Mouse (Mus musculus): ENCODE measurements around the gene Gm28043. TPM values are rescaled to one million over a fixed set of nuclear protein-coding genes. Genes with fewer than 3 reads are reported as not detected.

Gm28043 gene
- polyA plus RNA-seq (2014; fragmentation: Nextera tagmentation; extraction: Ambion mirVana), result 1.9 and 2.4 TPM in 2 replicates

GRCm38 (mm10) chr17:29614115-29615023 lies at the start of gene Gm28043, which contains the start of gene Rnf8:
Gm28043 (plus strand) TSS chr17:29614876.
Rnf8 (plus strand) TSS chr17:29614790.
- H3K4me1 ChIP-seq (ENCODE audit: control insufficient read depth, insufficient read depth, low read length), result peaks cover 18% of the 10 kb centered on the region
- H3K4me2 ChIP-seq (ENCODE audit: low read length), result peak within 1 kb of the TSS; percentile 76
- H3K27ac ChIP-seq (ENCODE audit: low read depth, low read length), result peak within 1 kb of the TSS; percentile 96
- peak within 1 kb of the TSS; percentile 97 for H3K4me3 ChIP-seq (ENCODE audit: low read depth, low read length)
- H3K36me3 ChIP-seq (ENCODE audit: control insufficient read depth, insufficient read depth, low read length), result peaks cover 13% of the 10 kb centered on the region
- WGBS, result 1% methylated on average over 52 of the region's 52 CpGs
- H3K9ac ChIP-seq (ENCODE audit: low read length), result peak within 1 kb of the TSS; percentile 99
- H3K9me3 ChIP-seq (replicated peaks; ENCODE audit: control insufficient read depth, low read length), result no peaks in the 10 kb centered on the region
- no peaks in the 10 kb centered on the region for H3K27me3 ChIP-seq (replicated peaks; ENCODE audit: control insufficient read depth, insufficient read depth, low read length)
- peak; percentile 97 for DNase-seq (ENCODE audit: low spot score)
- peak; percentile 96 for ATAC-seq

GRCm38 (mm10) chr17:29565521-29565920 lies 49.2 kb upstream of the Gm28043 start:
- 98% methylated on average over 5 of the region's 5 CpGs for WGBS

GRCm38 (mm10) chr17:29568435-29568834 lies 46.2 kb upstream of the Gm28043 start:
- no peak for ATAC-seq

More at GRCm38 (mm10) chr17:29565521-29565920, 49.2 kb upstream of the Gm28043 start:
- no peaks in the 10 kb centered on the region for H3K9me3 ChIP-seq (replicated peaks; ENCODE audit: control insufficient read depth, low read length)
- no peaks in the 10 kb centered on the region for H3K4me1 ChIP-seq (ENCODE audit: control insufficient read depth, insufficient read depth, low read length)
- no peak overlapping the region for H3K27ac ChIP-seq (ENCODE audit: low read depth, low read length)
- H3K9ac ChIP-seq (ENCODE audit: low read length), result no peak overlapping the region
- no peaks in the 10 kb centered on the region for H3K27me3 ChIP-seq (replicated peaks; ENCODE audit: control insufficient read depth, insufficient read depth, low read length)
- H3K4me3 ChIP-seq (ENCODE audit: low read depth, low read length), result no peak overlapping the region
- H3K36me3 ChIP-seq (ENCODE audit: control insufficient read depth, insufficient read depth, low read length), result peaks cover 31% of the 10 kb centered on the region
- no peak overlapping the region for H3K4me2 ChIP-seq (ENCODE audit: low read length)
- ATAC-seq (no peak), DNase-seq (ENCODE audit: low spot score) (no peak)

GRCm38 (mm10) chr17:29569831-29570230 lies 44.8 kb upstream of the Gm28043 start:
- no peaks in the 10 kb centered on the region for H3K9me3 ChIP-seq (replicated peaks; ENCODE audit: control insufficient read depth, low read length)
- ATAC-seq, result no peak
- H3K9ac ChIP-seq (ENCODE audit: low read length), result no peak overlapping the region
- no peak overlapping the region for H3K4me3 ChIP-seq (ENCODE audit: low read depth, low read length)
- no peaks in the 10 kb centered on the region for H3K4me1 ChIP-seq (ENCODE audit: control insufficient read depth, insufficient read depth, low read length)
- H3K4me2 ChIP-seq (ENCODE audit: low read length), result no peak overlapping the region
- H3K27ac ChIP-seq (ENCODE audit: low read depth, low read length), result no peak overlapping the region
- WGBS, result 85% methylated on average over 6 of the region's 6 CpGs
- H3K36me3 ChIP-seq (ENCODE audit: control insufficient read depth, insufficient read depth, low read length), result peaks cover 63% of the 10 kb centered on the region
- no peak for DNase-seq (ENCODE audit: low spot score)
- H3K27me3 ChIP-seq (replicated peaks; ENCODE audit: control insufficient read depth, insufficient read depth, low read length), result no peaks in the 10 kb centered on the region

More at GRCm38 (mm10) chr17:29568435-29568834, 46.2 kb upstream of the Gm28043 start:
- 96% methylated on average over 15 of the region's 15 CpGs for WGBS
- DNase-seq (ENCODE audit: low spot score), result no peak
- Histone ChIP-seq H3K9ac (ENCODE audit: low read length) (no peak overlapping the region), H3K4me3 (ENCODE audit: low read depth, low read length) (no peak overlapping the region), H3K4me1 (ENCODE audit: control insufficient read depth, insufficient read depth, low read length) (no peaks in the 10 kb centered on the region), H3K27me3 (replicated peaks; ENCODE audit: control insufficient read depth, insufficient read depth, low read length) (no peaks in the 10 kb centered on the region), H3K4me2 (ENCODE audit: low read length) (no peak overlapping the region), H3K36me3 (ENCODE audit: control insufficient read depth, insufficient read depth, low read length) (peaks cover 60% of the 10 kb centered on the region), H3K9me3 (replicated peaks; ENCODE audit: control insufficient read depth, low read length) (no peaks in the 10 kb centered on the region), H3K27ac (ENCODE audit: low read depth, low read length) (no peak overlapping the region)

- H3K9me3 ChIP-seq (replicated peaks; ENCODE audit: control insufficient read depth, low read length), result no peaks in the 10 kb centered on the region
- ATAC-seq, result no peak
- H3K4me1 ChIP-seq (ENCODE audit: control insufficient read depth, insufficient read depth, low read length), result no peaks in the 10 kb centered on the region; the same call in 1 of the 2 replicates
- no peak overlapping the region for H3K4me2 ChIP-seq (ENCODE audit: low read length)
- H3K27ac ChIP-seq (ENCODE audit: low read depth, low read length), result no peak overlapping the region
- H3K4me3 ChIP-seq (ENCODE audit: low read depth, low read length), result no peak overlapping the region
- 78% methylated on average over 4 of the region's 4 CpGs for WGBS
- no peaks in the 10 kb centered on the region for H3K27me3 ChIP-seq (replicated peaks; ENCODE audit: control insufficient read depth, insufficient read depth, low read length)
- H3K9ac ChIP-seq (ENCODE audit: low read length), result no peak overlapping the region
- H3K36me3 ChIP-seq (ENCODE audit: control insufficient read depth, insufficient read depth, low read length), result peaks cover 75% of the 10 kb centered on the region
- DNase-seq (ENCODE audit: low spot score), result no peak
These were observed 35.0 kb upstream of the Gm28043 start for GRCm38 (mm10) chr17:29579579-29580126.

GRCm38 (mm10) chr17:29583569-29583968 lies 31.1 kb upstream of the Gm28043 start:
- ATAC-seq (no peak), DNase-seq (ENCODE audit: low spot score) (no peak)
- Histone ChIP-seq H3K4me2 (ENCODE audit: low read length) (no peak overlapping the region), H3K9me3 (replicated peaks; ENCODE audit: control insufficient read depth, low read length) (no peaks in the 10 kb centered on the region), H3K4me1 (ENCODE audit: control insufficient read depth, insufficient read depth, low read length) (no peaks in the 10 kb centered on the region; the same call in 1 of the 2 replicates), H3K4me3 (ENCODE audit: low read depth, low read length) (no peak overlapping the region), H3K36me3 (ENCODE audit: control insufficient read depth, insufficient read depth, low read length) (peaks cover 38% of the 10 kb centered on the region), H3K27me3 (replicated peaks; ENCODE audit: control insufficient read depth, insufficient read depth, low read length) (no peaks in the 10 kb centered on the region), H3K27ac (ENCODE audit: low read depth, low read length) (no peak overlapping the region), H3K9ac (ENCODE audit: low read length) (no peak overlapping the region)
- WGBS, result 75% methylated on average over 5 of the region's 5 CpGs

GRCm38 (mm10) chr17:29584306-29584705 lies 30.4 kb upstream of the Gm28043 start:
- no peak for DNase-seq (ENCODE audit: low spot score)
- Histone ChIP-seq H3K36me3 (ENCODE audit: control insufficient read depth, insufficient read depth, low read length) (peaks cover 31% of the 10 kb centered on the region), H3K27ac (ENCODE audit: low read depth, low read length) (no peak overlapping the region), H3K4me3 (ENCODE audit: low read depth, low read length) (no peak overlapping the region), H3K27me3 (replicated peaks; ENCODE audit: control insufficient read depth, insufficient read depth, low read length) (no peaks in the 10 kb centered on the region), H3K4me2 (ENCODE audit: low read length) (no peak overlapping the region), H3K9ac (ENCODE audit: low read length) (no peak overlapping the region), H3K9me3 (replicated peaks; ENCODE audit: control insufficient read depth, low read length) (no peaks in the 10 kb centered on the region), H3K4me1 (ENCODE audit: control insufficient read depth, insufficient read depth, low read length) (peaks cover 4% of the 10 kb centered on the region)
- ATAC-seq, result peak; percentile 49; the same call in 1 of the 2 replicates
- WGBS, result 67% methylated on average over 5 of the region's 5 CpGs

GRCm38 (mm10) chr17:29584737-29585136 lies 29.9 kb upstream of the Gm28043 start:
- Histone ChIP-seq H3K27ac (ENCODE audit: low read depth, low read length) (no peak overlapping the region; the same call in 1 of the 2 replicates), H3K27me3 (replicated peaks; ENCODE audit: control insufficient read depth, insufficient read depth, low read length) (no peaks in the 10 kb centered on the region), H3K36me3 (ENCODE audit: control insufficient read depth, insufficient read depth, low read length) (peaks cover 27% of the 10 kb centered on the region), H3K9ac (ENCODE audit: low read length) (no peak overlapping the region), H3K4me3 (ENCODE audit: low read depth, low read length) (no peak overlapping the region), H3K9me3 (replicated peaks; ENCODE audit: control insufficient read depth, low read length) (no peaks in the 10 kb centered on the region), H3K4me2 (ENCODE audit: low read length) (no peak overlapping the region), H3K4me1 (ENCODE audit: control insufficient read depth, insufficient read depth, low read length) (peaks cover 8% of the 10 kb centered on the region)
- 53% methylated on average over 3 of the region's 3 CpGs for WGBS
- ATAC-seq, result peak; percentile 35; the same call in 1 of the 2 replicates
- DNase-seq (ENCODE audit: low spot score), result peak; percentile 63
